Mouse (Mus musculus): ENCODE data around the gene Mex3d. TPM values are rescaled to one million over a fixed set of nuclear protein-coding genes. Genes with fewer than 3 reads are reported as not detected.

The Mex3d gene
- polyA plus RNA-seq (2012; rRNA removed) = 13.4 and 22.6 TPM in 2 replicates

DNA sequence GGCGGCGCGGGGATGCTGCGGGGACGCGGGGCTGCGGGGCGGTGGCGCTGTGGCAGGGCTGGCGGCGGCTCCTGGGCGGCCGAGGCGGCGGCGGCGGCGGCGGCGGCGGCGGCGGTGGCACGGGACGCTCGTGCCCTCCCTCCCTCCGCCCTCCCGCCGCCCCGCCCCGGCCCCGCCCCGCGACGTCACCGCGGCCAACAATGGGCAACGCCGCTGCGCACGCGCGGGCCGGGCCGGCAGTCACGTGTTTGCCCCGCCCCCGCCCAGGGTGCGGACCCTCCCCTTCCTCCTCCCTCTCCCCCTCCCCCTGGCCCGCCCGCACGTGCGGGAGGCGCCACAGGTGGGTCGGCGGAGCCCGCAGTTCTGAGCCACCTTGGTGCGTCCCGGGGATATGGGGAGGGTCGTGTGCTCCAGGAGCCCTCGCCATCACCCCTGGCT is at the start of gene Mex3d:
Gene Mex3d, minus strand, starts transcription at position 138 of the 438 bp plus-strand sequence.
- peaks cover 6% of the 10 kb centered on the region for H3K36me3 ChIP-seq (ENCODE audit: control insufficient read depth, insufficient read depth, low read length)
- WGBS = 9% methylated on average over 34 of the region's 61 CpGs
- TF ChIP-seq CTCF (IDR thresholded peaks at IDR 0.05; ENCODE audit: extremely low read depth, insufficient read depth, insufficient read length, insufficient replicate concordance) (no peak), POLR2A (IDR thresholded peaks at IDR 0.05; ENCODE audit: low read depth, low read length) (peak; percentile 45)
- H3K27ac ChIP-seq (ENCODE audit: insufficient read depth, low read length) = no peak within 1 kb of the TSS
- peaks cover 26% of the 10 kb centered on the region for H3K4me1 ChIP-seq (ENCODE audit: control insufficient read depth, insufficient read depth, insufficient read length)
- peak; percentile 54 to 86 for DNase-seq (ENCODE audit: low read depth in 1 of 2, low spot score in 2 of 2)
- H3K27me3 ChIP-seq (ENCODE audit: control insufficient read depth, insufficient read depth, low read length) = peaks cover 8% of the 10 kb centered on the region
- peak within 1 kb of the TSS; percentile 78 for H3K4me3 ChIP-seq (ENCODE audit: extremely low read depth, insufficient read depth, insufficient read length)

DNA sequence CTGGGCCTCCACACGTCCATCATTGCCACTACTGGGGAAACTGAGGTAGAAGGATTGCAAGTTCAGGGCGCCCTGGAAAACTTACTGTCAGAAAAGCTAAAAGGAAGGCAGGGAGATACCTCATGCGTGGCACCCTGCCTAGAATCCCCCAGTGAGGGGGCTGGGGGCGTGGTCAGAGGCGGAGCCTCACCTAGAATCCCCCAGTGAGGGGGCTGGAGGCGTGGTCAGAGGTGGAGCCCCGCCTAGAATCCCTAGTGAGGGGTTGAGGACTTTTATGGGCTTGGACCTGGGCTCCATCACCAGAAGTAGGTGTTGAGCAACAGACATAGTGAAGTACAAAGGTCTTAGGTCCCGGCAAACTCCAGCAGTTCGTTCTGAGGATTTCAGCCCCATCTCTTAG is 48.8 kb upstream of the Mex3d start:
- 39% methylated on average over 9 of the region's 9 CpGs for WGBS
- H3K4me3 ChIP-seq (ENCODE audit: extremely low read depth, insufficient read depth, insufficient read length) = no peak overlapping the region

DNA sequence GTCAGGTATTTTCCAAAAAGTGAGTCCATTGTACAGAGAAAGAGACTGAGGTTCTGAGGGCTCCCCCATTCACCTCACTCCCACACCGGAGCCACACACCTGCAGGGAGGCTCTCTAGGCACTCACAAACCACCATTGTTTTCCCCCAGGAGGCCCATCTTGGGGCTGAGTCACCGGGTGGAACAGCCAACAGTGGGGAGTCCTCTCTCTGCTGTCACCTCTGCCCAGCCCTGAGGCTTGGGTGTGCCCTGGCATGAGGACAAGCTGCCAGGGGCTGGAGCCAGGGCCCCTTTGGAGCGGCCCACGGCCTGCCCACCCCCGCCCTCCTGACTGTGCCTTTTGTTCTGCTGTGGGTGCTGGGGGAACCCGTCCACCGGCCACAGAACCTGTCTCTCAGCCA is 48.3 kb upstream of the Mex3d start:
- no peak overlapping the region for H3K27ac ChIP-seq (ENCODE audit: insufficient read depth, low read length)
- peaks cover 16% of the 10 kb centered on the region; the same call in 1 of the 2 replicates for H3K4me1 ChIP-seq (ENCODE audit: control insufficient read depth, insufficient read depth, insufficient read length)
- no peak for DNase-seq (ENCODE audit: low read depth in 1 of 2, low spot score in 2 of 2)
- no peak overlapping the region for H3K4me3 ChIP-seq (ENCODE audit: extremely low read depth, insufficient read depth, insufficient read length)
- WGBS = 26% methylated on average over 7 of the region's 7 CpGs
- TF ChIP-seq CTCF (IDR thresholded peaks at IDR 0.05; ENCODE audit: extremely low read depth, insufficient read depth, insufficient read length, insufficient replicate concordance) (no peak), POLR2A (IDR thresholded peaks at IDR 0.05; ENCODE audit: low read depth, low read length) (no peak)
- peaks cover 2% of the 10 kb centered on the region; the same call in 1 of the 2 replicates for H3K36me3 ChIP-seq (ENCODE audit: control insufficient read depth, insufficient read depth, low read length)
- no peaks in the 10 kb centered on the region for H3K27me3 ChIP-seq (ENCODE audit: control insufficient read depth, insufficient read depth, low read length)

More for the DNA sequence above, 48.8 kb upstream of the Mex3d start:
- Histone ChIP-seq H3K27me3 (ENCODE audit: control insufficient read depth, insufficient read depth, low read length) (no peaks in the 10 kb centered on the region), H3K27ac (ENCODE audit: insufficient read depth, low read length) (no peak overlapping the region), H3K4me1 (ENCODE audit: control insufficient read depth, insufficient read depth, insufficient read length) (peaks cover 11% of the 10 kb centered on the region; the same call in 1 of the 2 replicates), H3K36me3 (ENCODE audit: control insufficient read depth, insufficient read depth, low read length) (no peaks in the 10 kb centered on the region)
- no peak for TF ChIP-seq POLR2A (IDR thresholded peaks at IDR 0.05; ENCODE audit: low read depth, low read length)
- TF ChIP-seq CTCF (IDR thresholded peaks at IDR 0.05; ENCODE audit: extremely low read depth, insufficient read depth, insufficient read length, insufficient replicate concordance) = no peak
- no peak for DNase-seq (ENCODE audit: low read depth in 1 of 2, low spot score in 2 of 2)

DNA sequence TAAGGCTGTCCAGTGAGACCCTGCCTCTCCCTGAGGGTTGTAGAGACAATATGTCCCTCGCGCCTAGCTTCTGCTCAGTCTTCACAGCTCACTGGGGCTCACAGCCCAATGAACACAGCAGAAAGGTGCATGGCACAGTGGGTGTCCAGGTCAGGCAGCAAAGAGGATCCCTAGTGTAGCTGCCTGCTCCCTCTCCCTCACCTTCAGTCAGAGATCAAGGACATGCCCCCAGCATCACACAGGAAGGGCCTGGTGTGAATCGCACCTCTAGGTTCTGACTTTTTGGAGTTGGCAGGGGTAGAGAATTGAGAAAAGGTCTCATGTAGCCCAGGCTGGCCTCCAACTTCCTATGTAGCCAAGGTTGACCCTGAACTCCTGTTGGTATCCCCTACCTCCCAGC is 47.4 kb upstream of the Mex3d start:
- 68% methylated on average over 3 of the region's 3 CpGs for WGBS
- Histone ChIP-seq H3K36me3 (ENCODE audit: control insufficient read depth, insufficient read depth, low read length) (peaks cover 7% of the 10 kb centered on the region), H3K27me3 (ENCODE audit: control insufficient read depth, insufficient read depth, low read length) (no peaks in the 10 kb centered on the region), H3K4me1 (ENCODE audit: control insufficient read depth, insufficient read depth, insufficient read length) (peaks cover 25% of the 10 kb centered on the region; the same call in 1 of the 2 replicates), H3K4me3 (ENCODE audit: extremely low read depth, insufficient read depth, insufficient read length) (no peak overlapping the region), H3K27ac (ENCODE audit: insufficient read depth, low read length) (no peak overlapping the region)
- DNase-seq (ENCODE audit: low read depth in 1 of 2, low spot score in 2 of 2) = no peak
- TF ChIP-seq CTCF (IDR thresholded peaks at IDR 0.05; ENCODE audit: extremely low read depth, insufficient read depth, insufficient read length, insufficient replicate concordance) = no peak
- no peak for TF ChIP-seq POLR2A (IDR thresholded peaks at IDR 0.05; ENCODE audit: low read depth, low read length)

DNA sequence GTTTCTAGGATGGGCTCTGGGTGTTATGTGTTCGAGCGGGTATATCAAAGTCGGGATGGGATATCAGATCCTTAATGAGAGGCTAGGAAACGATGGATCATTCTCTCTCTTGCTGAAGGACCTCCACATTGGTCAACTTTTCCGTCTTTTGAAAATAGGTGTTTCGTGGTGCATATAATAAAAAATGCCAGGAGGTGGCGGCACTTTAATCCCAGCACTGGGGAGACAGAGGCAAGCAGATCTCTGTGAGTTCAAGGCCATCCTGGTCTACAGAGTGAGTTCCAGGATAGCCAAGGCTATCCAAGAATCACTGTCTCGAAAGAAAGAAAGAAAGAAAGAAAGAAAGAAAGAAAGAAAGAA is 46.8 kb upstream of the Mex3d start:
- no peaks in the 10 kb centered on the region for H3K27me3 ChIP-seq (ENCODE audit: control insufficient read depth, insufficient read depth, low read length)
- DNase-seq (ENCODE audit: low read depth in 1 of 2, low spot score in 2 of 2) = no peak
- H3K36me3 ChIP-seq (ENCODE audit: control insufficient read depth, insufficient read depth, low read length) = peaks cover 10% of the 10 kb centered on the region
- H3K27ac ChIP-seq (ENCODE audit: insufficient read depth, low read length) = peak overlapping the region; percentile 36
- TF ChIP-seq POLR2A (IDR thresholded peaks at IDR 0.05; ENCODE audit: low read depth, low read length) = no peak
- no peak for TF ChIP-seq CTCF (IDR thresholded peaks at IDR 0.05; ENCODE audit: extremely low read depth, insufficient read depth, insufficient read length, insufficient replicate concordance)
- WGBS = 14% methylated on average over 8 of the region's 8 CpGs
- H3K4me1 ChIP-seq (ENCODE audit: control insufficient read depth, insufficient read depth, insufficient read length) = peaks cover 28% of the 10 kb centered on the region; the same call in 1 of the 2 replicates
- H3K4me3 ChIP-seq (ENCODE audit: extremely low read depth, insufficient read depth, insufficient read length) = peak overlapping the region; percentile 6; the same call in 1 of the 2 replicates

DNA sequence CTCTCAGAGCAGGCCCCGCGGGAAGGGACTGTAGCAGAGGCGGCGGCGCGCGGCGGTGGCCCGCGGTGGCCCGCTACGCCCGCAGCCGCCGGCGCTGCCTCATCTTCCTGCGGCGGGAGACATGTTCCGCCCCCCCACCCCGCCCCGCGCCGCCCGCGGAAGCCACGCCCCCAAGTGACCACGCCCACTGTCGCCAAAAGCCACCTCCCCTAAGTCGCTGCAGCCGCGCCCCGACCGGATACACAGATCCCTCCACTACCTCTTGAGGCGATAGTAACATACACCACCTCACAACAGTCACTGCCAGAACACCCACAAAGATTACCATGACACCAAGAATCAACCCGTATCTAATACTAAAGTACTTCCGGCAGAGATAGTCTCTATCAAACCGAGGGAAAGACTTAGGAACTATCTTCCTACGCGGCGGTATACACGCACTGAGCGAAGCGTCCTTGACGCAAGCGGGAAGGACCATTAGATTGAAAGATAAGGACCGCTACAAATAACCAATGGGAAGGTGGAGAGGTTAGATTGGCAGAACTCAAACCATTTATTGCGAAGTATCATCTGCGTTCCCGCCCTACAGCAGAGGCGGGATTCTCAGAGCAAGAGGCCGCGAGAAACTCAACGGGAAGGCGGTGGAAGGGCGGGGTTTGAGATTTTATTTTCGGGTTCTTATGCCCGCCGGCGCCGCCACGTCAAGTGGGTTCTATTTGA is 46.2 kb upstream of the Mex3d start, which contains the start of gene Tcf3:
Gene Tcf3, minus strand, starts transcription at position 135 of the 720 bp plus-strand sequence.
- peak within 1 kb of the TSS; percentile 89 for H3K4me3 ChIP-seq (ENCODE audit: extremely low read depth, insufficient read depth, insufficient read length)
- TF ChIP-seq POLR2A (IDR thresholded peaks at IDR 0.05; ENCODE audit: low read depth, low read length) (peak; percentile 48; the same call in 1 of the 2 replicates), CTCF (IDR thresholded peaks at IDR 0.05; ENCODE audit: extremely low read depth, insufficient read depth, insufficient read length, insufficient replicate concordance) (no peak)
- peaks cover 13% of the 10 kb centered on the region for H3K36me3 ChIP-seq (ENCODE audit: control insufficient read depth, insufficient read depth, low read length)
- no peaks in the 10 kb centered on the region for H3K27me3 ChIP-seq (ENCODE audit: control insufficient read depth, insufficient read depth, low read length)
- peaks cover 31% of the 10 kb centered on the region; the same call in 1 of the 2 replicates for H3K4me1 ChIP-seq (ENCODE audit: control insufficient read depth, insufficient read depth, insufficient read length)
- WGBS = under 1% methylated on average over 54 of the region's 61 CpGs
- H3K27ac ChIP-seq (ENCODE audit: insufficient read depth, low read length) = peak within 1 kb of the TSS; percentile 98
- peak; percentile 90 to 98 for DNase-seq (ENCODE audit: low read depth in 1 of 2, low spot score in 2 of 2)
